Mouse (Mus musculus): ENCODE results near the gene Tmco1. TPM values are rescaled to one million over a fixed set of nuclear protein-coding genes. Genes with fewer than 3 reads are reported as not detected.

Tmco1 gene
- polyA plus RNA-seq, 1 experiment from 2014 or later, result 153 TPM

DNA sequence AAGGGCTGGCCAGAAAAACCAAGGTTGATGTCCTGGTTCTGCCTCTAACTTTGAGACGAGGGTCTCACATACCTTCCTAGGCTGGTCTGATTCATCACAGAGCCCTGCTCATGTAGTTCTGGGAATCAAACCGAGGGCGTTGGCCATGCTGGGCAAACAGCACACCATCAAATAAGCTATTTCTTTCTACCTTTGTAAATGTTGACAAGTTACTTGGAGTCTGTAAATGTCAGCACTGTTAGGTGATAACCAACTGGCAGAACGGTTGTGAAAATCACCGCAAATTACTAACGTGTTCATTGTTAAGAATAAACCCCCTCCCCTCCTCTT is 17.9 kb upstream of the Tmco1 start:
- no peaks in the 10 kb centered on the region for H3K27me3 ChIP-seq
- in situ Hi-C loops (cut with MboI; ENCODE audit: low pct_unique_long_range_greater_than_20kb), result no loop called here
- no peak for TF ChIP-seq CTCF (IDR thresholded peaks at IDR 0.05)
- ChIA-PET POLR2A (interaction anchor here (1.4 kb wide), 1 partner anchor 17 kb away, joined by 3 read pairs; no protein-coding TSS in a partner anchor), CTCF (interaction anchor here (1.6 kb wide), 1 partner anchor 10 kb away, joined by 4 read pairs; no protein-coding TSS in a partner anchor)
- ATAC-seq (no peak), DNase-seq (ENCODE audit: low read depth, low spot score) (no peak)

DNA sequence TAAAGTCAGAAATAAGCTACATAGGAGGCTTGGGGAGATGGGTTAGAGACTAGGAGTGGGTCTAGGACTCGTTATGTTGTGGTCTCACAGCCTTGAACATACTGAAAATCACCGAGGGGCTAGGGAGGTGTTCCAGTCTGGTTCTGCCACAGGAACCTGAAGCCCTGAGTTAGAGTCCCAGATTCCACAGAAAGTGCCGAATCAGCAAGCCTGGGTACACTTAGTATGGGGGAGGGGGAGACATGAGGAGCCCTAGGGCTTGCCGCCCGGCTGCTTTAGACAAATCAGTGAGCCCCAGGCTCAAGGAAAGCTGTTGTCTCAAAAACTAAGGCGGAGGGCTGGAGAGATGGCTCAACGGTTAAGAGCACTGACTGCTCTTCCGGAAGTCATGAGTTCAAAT is 16.6 kb upstream of the Tmco1 start:
- ATAC-seq, result no peak
- in situ Hi-C loops (cut with MboI; ENCODE audit: low pct_unique_long_range_greater_than_20kb), result no loop called here
- CTCF ChIA-PET, result interaction anchor here (1.5 kb wide), 1 partner anchor 23 kb away, joined by 5 read pairs; no protein-coding TSS in a partner anchor
- DNase-seq (ENCODE audit: low read depth, low spot score), result no peak
- POLR2A ChIA-PET, result interaction anchor here (0.6 kb wide), 1 partner anchor 46 kb away, joined by 4 read pairs; no protein-coding TSS in a partner anchor
- H3K27me3 ChIP-seq, result no peaks in the 10 kb centered on the region
- TF ChIP-seq CTCF (IDR thresholded peaks at IDR 0.05), result no peak

DNA sequence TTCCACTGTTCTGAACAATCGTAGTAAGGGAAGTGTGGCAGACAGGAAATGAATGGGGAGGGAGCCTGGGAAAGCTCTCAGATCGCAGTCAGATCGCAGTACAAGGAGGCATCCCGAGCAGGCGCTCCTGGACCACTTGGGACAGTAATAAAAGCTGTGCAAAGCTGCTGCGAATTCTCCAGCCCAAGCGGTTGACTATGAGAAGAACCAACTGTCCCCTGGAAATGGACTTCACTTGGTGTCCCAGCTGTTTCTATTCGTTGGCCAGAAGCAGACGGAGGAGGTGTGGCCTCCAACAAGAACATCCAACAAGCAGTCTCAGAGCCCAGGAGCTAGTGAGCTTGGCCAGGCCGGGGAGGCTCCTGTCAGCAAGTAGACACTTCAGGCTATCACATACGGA is 15.7 kb upstream of the Tmco1 start:
- DNase-seq (ENCODE audit: low read depth, low spot score), result no peak
- TF ChIP-seq CTCF (IDR thresholded peaks at IDR 0.05), result no peak
- CTCF ChIA-PET, result no interaction called here
- ATAC-seq, result no peak
- no peaks in the 10 kb centered on the region for H3K27me3 ChIP-seq
- in situ Hi-C loops (cut with MboI; ENCODE audit: low pct_unique_long_range_greater_than_20kb), result no loop called here
- POLR2A ChIA-PET, result no interaction called here

DNA sequence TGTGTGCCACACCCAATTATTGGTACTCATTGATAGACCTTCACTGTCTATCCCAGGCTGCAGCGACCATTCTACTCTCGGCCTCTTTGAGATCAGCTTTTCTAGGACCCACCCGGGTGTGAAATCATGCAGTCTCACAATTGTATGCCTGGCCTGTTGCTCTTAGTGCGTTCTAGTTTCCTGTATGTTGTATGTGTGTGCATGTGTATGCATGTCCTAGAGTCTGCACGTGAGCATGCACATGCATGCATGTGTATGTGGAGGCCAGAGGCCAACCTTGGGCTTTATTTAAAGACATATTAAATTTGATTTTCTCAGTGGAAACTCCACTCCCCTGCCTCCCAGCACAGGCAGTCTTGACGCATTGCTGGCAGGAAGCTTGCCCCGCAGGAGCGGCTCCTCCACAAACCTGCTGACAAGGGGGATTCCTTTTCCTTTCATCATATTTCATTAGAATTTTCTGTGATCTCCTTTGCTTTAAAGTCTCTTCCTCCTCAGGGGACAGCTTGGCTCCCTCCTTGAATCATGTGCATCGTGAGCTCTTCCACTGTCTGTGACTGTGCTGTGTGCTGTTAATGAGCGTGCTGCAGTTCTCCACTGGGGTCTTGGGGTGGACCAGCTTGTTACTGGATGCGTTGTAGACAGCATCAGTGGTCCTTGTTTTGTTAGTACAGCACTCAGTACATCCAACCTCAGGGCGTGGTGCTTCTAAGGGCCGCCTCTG is 12.3 kb upstream of the Tmco1 start:
- ChIA-PET POLR2A (interaction anchor here (0.5 to 1.2 kb wide), 2 partner anchors 13 to 67 kb away, joined by 3 to 4 read pairs; no protein-coding TSS in a partner anchor), CTCF (interaction anchor here (1.3 to 2.2 kb wide), 2 partner anchors 9 to 11 kb away, joined by 4 to 7 read pairs; no protein-coding TSS in a partner anchor)
- DNase-seq (ENCODE audit: low read depth, low spot score), result no peak
- ATAC-seq, result no peak
- no peak for TF ChIP-seq CTCF (IDR thresholded peaks at IDR 0.05)
- in situ Hi-C loops (cut with MboI; ENCODE audit: low pct_unique_long_range_greater_than_20kb), result no loop called here
- no peaks in the 10 kb centered on the region for H3K27me3 ChIP-seq

DNA sequence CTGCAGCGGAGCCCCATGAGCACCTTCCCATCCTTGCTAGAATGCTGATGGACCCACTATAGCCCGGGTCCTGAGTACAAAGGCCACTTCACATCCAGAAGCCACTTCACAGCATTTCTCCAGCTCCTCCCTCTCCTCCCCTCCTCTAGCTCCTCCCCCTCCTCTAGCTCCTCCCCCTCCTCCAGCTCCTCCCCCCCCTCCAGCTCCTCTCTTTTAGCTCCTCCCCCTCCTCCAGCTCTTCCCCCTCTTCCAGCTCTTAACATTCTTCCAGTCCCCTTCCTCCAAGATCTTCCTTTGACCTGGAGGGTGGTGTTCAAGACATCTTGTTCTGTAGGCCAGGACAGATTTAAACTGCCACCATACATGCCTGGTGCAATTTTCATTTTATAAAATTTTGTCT is 8.1 kb upstream of the Tmco1 start:
- in situ Hi-C loops (cut with MboI; ENCODE audit: low pct_unique_long_range_greater_than_20kb), result no loop called here
- H3K27me3 ChIP-seq, result no peaks in the 10 kb centered on the region
- no peak for TF ChIP-seq CTCF (IDR thresholded peaks at IDR 0.05)
- ATAC-seq, result no peak
- POLR2A ChIA-PET, result no interaction called here
- CTCF ChIA-PET, result interaction anchor here (1.1 kb wide), 1 partner anchor 10 kb away, joined by 4 read pairs; no protein-coding TSS in a partner anchor
- DNase-seq (ENCODE audit: low read depth, low spot score), result no peak

DNA sequence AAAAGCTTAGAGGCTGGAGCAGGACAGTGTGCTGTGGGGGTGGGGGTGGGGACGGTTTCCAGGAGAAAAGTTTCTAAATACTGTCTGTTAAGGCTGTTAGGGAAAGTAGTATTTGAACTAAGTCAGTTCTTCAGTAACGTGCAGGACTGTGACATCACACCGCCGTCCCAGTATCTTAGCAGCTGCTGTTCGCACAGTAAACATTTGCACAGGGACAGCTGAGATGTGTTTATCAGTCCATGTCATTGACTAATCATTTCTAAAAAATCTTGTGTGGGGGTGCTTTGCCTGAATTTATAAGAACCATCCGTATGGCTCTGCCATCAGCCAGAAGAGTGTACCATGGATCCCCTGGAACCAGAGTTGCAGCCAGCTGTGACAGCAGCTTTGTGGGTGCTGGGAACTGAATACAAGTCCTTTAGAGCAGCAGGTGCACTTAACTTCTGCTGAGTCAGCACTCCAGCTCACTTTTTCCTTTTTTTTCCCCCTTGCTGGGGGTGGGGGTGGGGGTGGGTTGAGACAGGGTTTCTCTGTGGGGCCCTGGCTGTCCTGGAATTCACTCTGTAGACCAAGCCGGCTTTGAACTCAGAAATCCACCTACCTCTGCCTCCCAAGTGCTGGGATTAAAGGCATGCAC is 2.6 kb upstream of the Tmco1 start:
- ChIA-PET POLR2A (interaction anchor here (0.7 to 1.0 kb wide), 2 partner anchors 21 to 57 kb away, joined by 3 read pairs; no protein-coding TSS in a partner anchor), CTCF (interaction anchor here (0.6 to 1.3 kb wide), 5 partner anchors 9 to 93 kb away, joined by 3 to 4 read pairs (median 4); no protein-coding TSS in a partner anchor)
- ATAC-seq (no peak), DNase-seq (ENCODE audit: low read depth, low spot score) (no peak)
- in situ Hi-C loops (cut with MboI; ENCODE audit: low pct_unique_long_range_greater_than_20kb), result no loop called here
- no peak for TF ChIP-seq CTCF (IDR thresholded peaks at IDR 0.05)
- no peaks in the 10 kb centered on the region for H3K27me3 ChIP-seq

DNA sequence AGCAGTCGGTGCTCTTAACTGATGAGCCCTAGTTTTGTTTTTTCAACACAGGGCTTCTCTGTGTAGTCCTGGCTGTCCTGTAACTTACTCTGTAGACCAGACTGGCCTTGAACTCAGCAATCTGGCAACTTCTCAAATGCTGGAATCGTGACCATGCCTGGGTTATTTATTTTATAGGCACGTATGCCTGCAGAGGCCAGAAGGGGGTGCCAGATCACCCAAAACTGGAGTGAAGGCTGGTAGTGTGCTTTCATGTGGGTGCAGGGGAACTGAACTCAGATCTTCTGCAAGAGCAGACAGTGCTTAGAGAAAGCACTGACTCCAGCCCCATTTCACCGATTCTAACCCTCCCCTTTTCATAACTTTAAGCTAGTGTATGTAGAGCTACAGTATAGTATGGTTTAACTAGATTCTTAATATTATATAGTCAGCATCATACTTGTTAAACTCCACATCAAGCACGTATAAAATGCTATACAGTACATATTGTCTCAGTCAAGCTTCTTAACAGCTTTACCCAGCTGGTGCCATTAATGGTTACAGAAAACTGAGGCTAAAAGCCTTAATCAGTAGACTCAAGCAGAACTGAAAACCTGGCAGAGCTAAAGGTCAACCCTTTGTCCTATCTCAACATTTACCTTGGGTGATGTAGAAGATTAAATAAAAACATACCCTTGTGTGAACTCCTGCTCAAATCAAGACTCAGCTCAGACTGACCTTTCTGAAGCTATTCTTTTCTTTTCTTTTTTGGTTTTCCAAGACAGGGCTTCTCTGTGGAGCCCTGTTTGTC is 1.5 kb upstream of the Tmco1 start:
- in situ Hi-C loops (cut with MboI; ENCODE audit: low pct_unique_long_range_greater_than_20kb), result no loop called here
- DNase-seq (ENCODE audit: low read depth, low spot score), result no peak
- peak; percentile 70 for TF ChIP-seq CTCF (IDR thresholded peaks at IDR 0.05)
- ChIA-PET CTCF (interaction anchor here (0.7 to 1.3 kb wide), 6 partner anchors 8 to 86 kb away, joined by 3 to 7 read pairs (median 4); no protein-coding TSS in a partner anchor), POLR2A (interaction anchor here (0.7 to 1.2 kb wide), 2 partner anchors 16 to 39 kb away, joined by 3 read pairs; no protein-coding TSS in a partner anchor)
- ATAC-seq, result no peak
- no peaks in the 10 kb centered on the region for H3K27me3 ChIP-seq

DNA sequence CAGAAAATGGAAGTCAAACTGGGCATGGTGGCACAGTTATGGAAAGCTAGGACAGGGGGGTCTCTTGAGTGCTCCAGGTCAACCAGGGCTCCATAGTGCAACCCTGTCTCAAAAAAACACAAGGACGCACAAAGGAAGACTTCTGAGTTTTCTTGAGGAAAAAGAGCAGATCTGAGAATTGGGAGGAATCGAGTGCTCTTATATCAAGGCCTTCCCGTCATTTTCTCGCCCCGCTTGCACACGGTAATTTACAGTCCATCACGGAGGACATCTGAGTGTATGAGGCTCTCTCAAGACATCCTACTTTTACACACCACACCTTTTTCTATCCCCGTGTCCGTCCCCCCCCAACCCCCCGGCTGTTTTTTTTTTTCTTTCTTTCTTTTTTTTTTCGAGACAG is 504 bp upstream of the Tmco1 start:
- CTCF ChIA-PET, result interaction anchor here (1.1 kb wide), 2 partner anchors 12 to 71 kb away, joined by 4 to 7 read pairs; no protein-coding TSS in a partner anchor
- DNase-seq (ENCODE audit: low read depth, low spot score), result no peak
- H3K27me3 ChIP-seq, result no peaks in the 10 kb centered on the region
- POLR2A ChIA-PET, result interaction anchor here (1.2 kb wide), 1 partner anchor 17 kb away, joined by 3 read pairs; no protein-coding TSS in a partner anchor
- TF ChIP-seq CTCF (IDR thresholded peaks at IDR 0.05), result no peak
- ATAC-seq, result no peak
- in situ Hi-C loops (cut with MboI; ENCODE audit: low pct_unique_long_range_greater_than_20kb), result no loop called here

DNA sequence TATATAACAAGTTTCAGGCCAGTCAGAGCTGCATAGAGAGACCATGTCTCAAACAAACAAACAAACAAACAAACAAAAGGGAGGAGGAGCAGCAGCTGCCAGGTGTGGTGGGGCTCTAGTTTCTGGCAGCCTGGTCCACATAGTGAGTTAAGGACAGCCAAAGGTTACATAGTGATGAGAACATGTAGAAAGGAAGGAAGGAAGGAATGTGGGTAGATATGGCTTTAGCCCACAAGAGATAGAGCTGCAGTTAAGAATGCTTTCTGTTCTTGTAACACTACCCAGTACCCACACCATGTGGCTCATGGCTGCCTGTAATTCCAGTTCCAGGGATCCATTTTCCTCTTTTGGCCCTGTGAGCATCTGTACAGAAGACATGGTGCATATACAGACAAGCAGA is 4.2 kb downstream of the Tmco1 start:
- DNase-seq (ENCODE audit: low read depth, low spot score) (no peak), ATAC-seq (no peak)
- no peak for TF ChIP-seq CTCF (IDR thresholded peaks at IDR 0.05)
- ChIA-PET CTCF (no interaction called here), POLR2A (no interaction called here)
- no peaks in the 10 kb centered on the region for H3K27me3 ChIP-seq
- in situ Hi-C loops (cut with MboI; ENCODE audit: low pct_unique_long_range_greater_than_20kb), result loop anchor here (5.0 kb wide), 1 partner anchor 90 kb away; no protein-coding TSS in a partner anchor

DNA sequence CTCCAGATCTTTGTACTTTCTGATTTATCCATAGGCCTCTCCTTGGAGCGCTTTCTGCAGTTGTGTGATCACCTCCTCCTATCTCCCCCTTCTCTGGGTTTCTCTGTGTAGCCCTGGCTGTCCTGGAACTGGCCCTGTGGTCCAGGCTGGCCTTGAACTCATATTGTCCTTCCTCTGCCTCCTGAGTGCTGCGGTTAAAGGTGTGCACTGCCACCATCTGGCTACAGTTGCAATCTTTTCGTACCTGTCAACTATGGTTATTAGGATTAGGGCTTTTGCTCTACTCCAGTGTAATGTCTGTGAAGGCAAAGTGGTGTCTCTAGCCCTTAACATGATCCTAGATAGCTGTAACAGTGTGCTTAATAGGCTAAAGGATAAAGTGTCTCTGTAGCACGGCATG is 5.0 kb downstream of the Tmco1 start:
- CTCF ChIA-PET, result no interaction called here
- ATAC-seq, result no peak
- peak; percentile 34 for TF ChIP-seq CTCF (IDR thresholded peaks at IDR 0.05)
- POLR2A ChIA-PET, result no interaction called here
- no peaks in the 10 kb centered on the region for H3K27me3 ChIP-seq
- in situ Hi-C loops (cut with MboI; ENCODE audit: low pct_unique_long_range_greater_than_20kb), result loop anchor here (5.0 kb wide), 1 partner anchor 91 kb away; no protein-coding TSS in a partner anchor
- DNase-seq (ENCODE audit: low read depth, low spot score), result no peak

Measured in Patski (cell line).